Mouse (Mus musculus): ENCODE measurements around the gene Stard13. TPM values are rescaled to one million over a fixed set of nuclear protein-coding genes. Genes with fewer than 3 reads are reported as not detected.

Gene Stard13
- 10 to 100 TPM; 23.6 TPM for total RNA-seq (2021)

- intact Hi-C loops (cut with DNase I), result loop anchor here (5.0 kb wide), 1 partner anchor 91 kb away; no protein-coding TSS in a partner anchor
- DNase-seq, result peak; percentile 54 to 63
These were observed at the start of gene Stard13 for GRCm38 (mm10) chr5:151233400-151234031. TSS of gene Stard13 (minus strand) at chr5:151233836.

- DNase-seq, result no peak
- intact Hi-C loops (cut with DNase I), result no loop called here
These were observed 45.9 kb upstream of the Stard13 start for GRCm38 (mm10) chr5:151279531-151279930.

GRCm38 (mm10) chr5:151277927-151278326 lies 44.3 kb upstream of the Stard13 start:
- intact Hi-C loops (cut with DNase I), result no loop called here
- DNase-seq, result no peak

GRCm38 (mm10) chr5:151275986-151276385 lies 42.4 kb upstream of the Stard13 start:
- DNase-seq, result no peak
- intact Hi-C loops (cut with DNase I), result no loop called here

GRCm38 (mm10) chr5:151274265-151274664 lies 40.6 kb upstream of the Stard13 start:
- intact Hi-C loops (cut with DNase I), result no loop called here
- DNase-seq, result no peak

GRCm38 (mm10) chr5:151270815-151271214 lies 37.2 kb upstream of the Stard13 start:
- DNase-seq, result no peak
- intact Hi-C loops (cut with DNase I), result no loop called here

GRCm38 (mm10) chr5:151266896-151267634 lies 33.4 kb upstream of the Stard13 start:
- intact Hi-C loops (cut with DNase I), result no loop called here
- no peak for DNase-seq

GRCm38 (mm10) chr5:151261558-151261957 lies 27.9 kb upstream of the Stard13 start:
- intact Hi-C loops (cut with DNase I), result no loop called here
- DNase-seq, result no peak

GRCm38 (mm10) chr5:151252213-151252612 lies 18.6 kb upstream of the Stard13 start:
- intact Hi-C loops (cut with DNase I), result no loop called here
- DNase-seq, result peak in 1 of 2 experiments; percentile 13

GRCm38 (mm10) chr5:151251656-151252055 lies 18.0 kb upstream of the Stard13 start:
- no peak for DNase-seq
- intact Hi-C loops (cut with DNase I), result no loop called here

- DNase-seq, result no peak
- intact Hi-C loops (cut with DNase I), result loop anchor here (5.0 kb wide), 1 partner anchor 118 kb away; no protein-coding TSS in a partner anchor
These were observed 15.3 kb upstream of the Stard13 start for GRCm38 (mm10) chr5:151248671-151249620.

- intact Hi-C loops (cut with DNase I), result loop anchor here (5.0 kb wide), 1 partner anchor 119 kb away; no protein-coding TSS in a partner anchor
- no peak for DNase-seq
These were observed 14.4 kb upstream of the Stard13 start for GRCm38 (mm10) chr5:151248084-151248483.

GRCm38 (mm10) chr5:151247115-151247875 lies 13.7 kb upstream of the Stard13 start:
- peak in 1 of 2 experiments; percentile 14 for DNase-seq
- intact Hi-C loops (cut with DNase I), result loop anchor here (5.0 kb wide), 1 partner anchor 120 kb away; no protein-coding TSS in a partner anchor

GRCm38 (mm10) chr5:151246287-151246686 lies 12.7 kb upstream of the Stard13 start:
- no peak for DNase-seq
- intact Hi-C loops (cut with DNase I), result loop anchor here (5.0 kb wide), 1 partner anchor 121 kb away; no protein-coding TSS in a partner anchor

- intact Hi-C loops (cut with DNase I), result loop anchor here (5.0 kb wide), 1 partner anchor 122 kb away; no protein-coding TSS in a partner anchor
- no peak for DNase-seq
These were observed 11.9 kb upstream of the Stard13 start for GRCm38 (mm10) chr5:151245571-151245970.

GRCm38 (mm10) chr5:151238730-151239129 lies 5.1 kb upstream of the Stard13 start:
- no peak for DNase-seq
- intact Hi-C loops (cut with DNase I), result no loop called here

- DNase-seq, result no peak
- intact Hi-C loops (cut with DNase I), result no loop called here
These were observed 2.8 kb upstream of the Stard13 start for GRCm38 (mm10) chr5:151236411-151236810.

- intact Hi-C loops (cut with DNase I), result loop anchor here (5.0 kb wide), 1 partner anchor 90 kb away; no protein-coding TSS in a partner anchor
- DNase-seq, result no peak
These were observed 898 bp downstream of the Stard13 start for GRCm38 (mm10) chr5:151232576-151233299.

GRCm38 (mm10) chr5:151231861-151232260 lies 1.8 kb downstream of the Stard13 start:
- intact Hi-C loops (cut with DNase I), result loop anchor here (5.0 kb wide), 1 partner anchor 90 kb away; no protein-coding TSS in a partner anchor

More at GRCm38 (mm10) chr5:151231861-151232260, 1.8 kb downstream of the Stard13 start:
- DNase-seq, result no peak
